Mouse (Mus musculus) hindbrain, postnatal 0 days (tissue): ENCODE results near the gene Pard3b. TPM values are rescaled to one million over a fixed set of nuclear protein-coding genes. Genes with fewer than 3 reads are reported as not detected.

Experiments
- ATAC-seq: fragments of 200-750 bp; cut with Nextera tagmentation; 2 replicates; pipeline ENCODE4 v1.8.0; 2017; ENCODE audit warnings: mild to moderate bottlenecking, moderate TSS enrichment, moderate library complexity
- DNase-seq: peaks from one replicate; pipeline ENCODE4 v3.0.0-alpha.2; 2015; ENCODE audit warnings: low spot score
- H3K27ac ChIP-seq: fragments of 300-500 bp; sonication (generic); 2 replicates; pipeline ENCODE4 v1.5.1; 2014; ENCODE audit warnings: mild to moderate bottlenecking
- H3K27me3 ChIP-seq: fragments of 300-500 bp; sonication (generic); 2 replicates; pipeline ENCODE4 v1.6.1; 2014; ENCODE audit warnings: low read length, mixed read lengths; ENCODE audit not compliant: insufficient read depth
- H3K36me3 ChIP-seq: fragments of 300-500 bp; sonication (generic); 2 replicates; pipeline ENCODE4 v1.6.1; 2014; ENCODE audit warnings: low read length, mixed read lengths; ENCODE audit not compliant: insufficient read depth
- H3K4me1 ChIP-seq: fragments of 300-500 bp; sonication (generic); 2 replicates; pipeline ENCODE4 v1.6.1; 2014; ENCODE audit warnings: antibody characterized with exemption, low read length, mixed read lengths; ENCODE audit not compliant: insufficient read depth
- H3K4me2 ChIP-seq: fragments of 300-500 bp; sonication (generic); 2 replicates; pipeline ENCODE4 v1.6.1; 2014; ENCODE audit warnings: low read depth, mild to moderate bottlenecking, low read length, moderate library complexity, mixed read lengths
- H3K4me3 ChIP-seq: fragments of 300-500 bp; sonication (generic); 2 replicates; pipeline ENCODE4 v1.5.1; 2014; ENCODE audit warnings: low read length
- H3K9ac ChIP-seq: fragments of 300-500 bp; sonication (generic); replicated peaks from 2 replicates; pipeline ENCODE4 v1.6.1; 2014; ENCODE audit warnings: mild to moderate bottlenecking, low read length, moderate library complexity, mixed read lengths
- H3K9me3 ChIP-seq: fragments of 300-500 bp; sonication (generic); 2 replicates; pipeline ENCODE4 v1.6.1; 2016; ENCODE audit warnings: low read length, mixed read lengths
- CTCF ChIP-seq: IDR thresholded peaks from 2 replicates; pipeline ENCODE4 v1.5.1; 2016; ENCODE audit warnings: antibody characterized with exemption, control low read depth, low read depth
- WGBS: fragments of 180-500 bp; shearing (Covaris S2); extraction: QIAGEN DNeasy Blood & Tissue Kit; methylation state at CpG from one replicate; pipeline ENCODE4 v1.1.7; 2014; 5-methylcytosine and 5-hydroxymethylcytosine counted together
- polyA plus RNA-seq: library from polyadenylated mRNA; unstranded; fragments of >200 nt; fragmentation: Nextera tagmentation; extraction: Ambion mirVana; gene quantifications from 2 replicates; pipeline ENCODE4 v1.2.1, GENCODE M21; 2015
- total RNA-seq: library from RNA; depleted of rRNA; stranded (reverse); fragments of >200 nt; gene quantifications from 2 replicates; pipeline ENCODE4 v1.2.3, GENCODE M21; 2014

Pard3b gene
- total and polyA plus RNA-seq, 2 experiments from 2014 or later: 5.6 to 9.6 TPM

- no peaks in the 10 kb centered on the region for H3K9me3 ChIP-seq
- no peak for ATAC-seq
- H3K4me1 ChIP-seq: no peaks in the 10 kb centered on the region
- TF ChIP-seq CTCF: no peak
- no peak overlapping the region for H3K4me2 ChIP-seq
- no peaks in the 10 kb centered on the region for H3K36me3 ChIP-seq
- 67% methylated on average over 6 of the region's 6 CpGs for WGBS
- no peak overlapping the region for H3K27ac ChIP-seq
- DNase-seq: no peak
- H3K9ac ChIP-seq: no peak overlapping the region
- no peak overlapping the region for H3K4me3 ChIP-seq
- no peaks in the 10 kb centered on the region for H3K27me3 ChIP-seq
Measured at GRCm38 (mm10) chr1:62635203-62635602, 996.6 kb downstream of the Pard3b start.

GRCm38 (mm10) chr1:62636906-62637673 lies 998.5 kb downstream of the Pard3b start:
- Histone ChIP-seq H3K36me3 (no peaks in the 10 kb centered on the region), H3K9me3 (no peaks in the 10 kb centered on the region), H3K27me3 (no peaks in the 10 kb centered on the region), H3K4me2 (no peak overlapping the region), H3K27ac (no peak overlapping the region), H3K4me1 (no peaks in the 10 kb centered on the region), H3K4me3 (no peak overlapping the region), H3K9ac (no peak overlapping the region)
- WGBS: 95% methylated on average over 6 of the region's 6 CpGs
- no peak for TF ChIP-seq CTCF
- DNase-seq: no peak
- no peak for ATAC-seq

GRCm38 (mm10) chr1:62639012-62639411 lies 1000.4 kb downstream of the Pard3b start:
- DNase-seq: no peak
- no peak for ATAC-seq
- H3K9me3 ChIP-seq: no peaks in the 10 kb centered on the region
- TF ChIP-seq CTCF: no peak
- no peak overlapping the region for H3K4me2 ChIP-seq
- no peaks in the 10 kb centered on the region for H3K4me1 ChIP-seq
- H3K9ac ChIP-seq: no peak overlapping the region
- no peak overlapping the region for H3K4me3 ChIP-seq
- WGBS: 84% methylated on average over 11 of the region's 11 CpGs
- H3K36me3 ChIP-seq: no peaks in the 10 kb centered on the region
- H3K27ac ChIP-seq: no peak overlapping the region
- no peaks in the 10 kb centered on the region for H3K27me3 ChIP-seq

GRCm38 (mm10) chr1:62639440-62639839 lies 1000.8 kb downstream of the Pard3b start:
- WGBS: 92% methylated on average over 4 of the region's 4 CpGs
- H3K4me2 ChIP-seq: no peak overlapping the region
- H3K4me1 ChIP-seq: no peaks in the 10 kb centered on the region
- H3K9ac ChIP-seq: no peak overlapping the region
- ATAC-seq: no peak
- no peaks in the 10 kb centered on the region for H3K27me3 ChIP-seq
- DNase-seq: no peak
- H3K36me3 ChIP-seq: no peaks in the 10 kb centered on the region
- H3K4me3 ChIP-seq: no peak overlapping the region
- no peak overlapping the region for H3K27ac ChIP-seq
- TF ChIP-seq CTCF: no peak
- H3K9me3 ChIP-seq: no peaks in the 10 kb centered on the region

GRCm38 (mm10) chr1:62644631-62645278 lies 1006.1 kb downstream of the Pard3b start:
- Histone ChIP-seq H3K4me2 (no peak overlapping the region), H3K27ac (no peak overlapping the region), H3K9me3 (no peaks in the 10 kb centered on the region), H3K4me1 (no peaks in the 10 kb centered on the region), H3K4me3 (no peak overlapping the region), H3K9ac (no peak overlapping the region), H3K27me3 (no peaks in the 10 kb centered on the region), H3K36me3 (no peaks in the 10 kb centered on the region)
- 90% methylated on average over 8 of the region's 8 CpGs for WGBS
- DNase-seq (no peak), ATAC-seq (no peak)
- no peak for TF ChIP-seq CTCF

- TF ChIP-seq CTCF: no peak
- DNase-seq (no peak), ATAC-seq (no peak)
- Histone ChIP-seq H3K9ac (no peak overlapping the region), H3K27me3 (no peaks in the 10 kb centered on the region), H3K4me2 (no peak overlapping the region), H3K4me1 (no peaks in the 10 kb centered on the region), H3K27ac (no peak overlapping the region), H3K4me3 (no peak overlapping the region), H3K36me3 (no peaks in the 10 kb centered on the region), H3K9me3 (no peaks in the 10 kb centered on the region)
- 95% methylated on average over 2 of the region's 2 CpGs for WGBS
Measured at GRCm38 (mm10) chr1:62646812-62647211, 1008.2 kb downstream of the Pard3b start.

- H3K4me2 ChIP-seq: no peak overlapping the region
- no peak for TF ChIP-seq CTCF
- H3K36me3 ChIP-seq: no peaks in the 10 kb centered on the region
- DNase-seq (no peak), ATAC-seq (no peak)
- H3K4me1 ChIP-seq: no peaks in the 10 kb centered on the region
- no peak overlapping the region for H3K27ac ChIP-seq
- no peak overlapping the region for H3K9ac ChIP-seq
- 43% methylated on average over 6 of the region's 6 CpGs for WGBS
- H3K27me3 ChIP-seq: no peaks in the 10 kb centered on the region
- no peaks in the 10 kb centered on the region for H3K9me3 ChIP-seq
- H3K4me3 ChIP-seq: no peak overlapping the region
Measured at GRCm38 (mm10) chr1:62648116-62648515, 1009.5 kb downstream of the Pard3b start.
